Mouse (Mus musculus) G1E (cell line): ENCODE results near the gene Ubtf. TPM values are rescaled to one million over a fixed set of nuclear protein-coding genes. Genes with fewer than 3 reads are reported as not detected.
A peak's percentile ranks its signal among the peaks of the same experiment; 100 is the strongest.

ENCODE experiments used
- ATAC-seq: 2 replicates; pipeline ENCODE4 v1.8.0; 2016; ENCODE audit warnings: mild to moderate bottlenecking; ENCODE audit not compliant: insufficient number of reproducible peaks, poor library complexity, low FRiP score, severe bottlenecking; ENCODE audit errors: extremely low read depth
- DNase-seq: peaks from one replicate; pipeline ENCODE4 v3.0.0; 2012; ENCODE audit warnings: low spot score
- H3K27me3 ChIP-seq: 2 replicates; pipeline ENCODE4 v1.6.1; 2012; ENCODE audit warnings: mild to moderate bottlenecking, low read length, inconsistent platforms; ENCODE audit not compliant: insufficient read depth
- H3K36me3 ChIP-seq: replicated peaks from 2 replicates; pipeline ENCODE3; 2012; ENCODE audit warnings: mild to moderate bottlenecking, inconsistent platforms
- H3K4me1 ChIP-seq: 2 replicates; pipeline ENCODE4 v1.6.1; 2012; ENCODE audit warnings: low read depth, low read length, inconsistent platforms, mixed read lengths; ENCODE audit not compliant: insufficient read depth
- H3K4me3 ChIP-seq: 2 replicates; pipeline ENCODE4 v1.5.1; 2012; ENCODE audit warnings: low read depth, mild to moderate bottlenecking, inconsistent platforms, low read length, moderate library complexity, mixed read lengths
- H3K9me3 ChIP-seq: replicated peaks from 2 replicates; pipeline ENCODE4 v1.6.1; 2012; ENCODE audit warnings: inconsistent platforms
- CTCF ChIP-seq: IDR thresholded peaks from 2 replicates; pipeline ENCODE4 v1.5.1; 2012; ENCODE audit warnings: low read depth, low read length, inconsistent platforms, mixed read lengths
- GATA1 ChIP-seq: IDR thresholded peaks from 2 replicates; pipeline ENCODE4 v1.6.1; 2012; ENCODE audit warnings: borderline replicate concordance, low read length, inconsistent platforms, mixed read lengths
- GATA2 ChIP-seq: IDR thresholded peaks from 2 replicates; pipeline ENCODE4 v1.6.1; 2012; ENCODE audit warnings: low read depth, low read length, inconsistent platforms, borderline replicate concordance
- POLR2AphosphoS5 ChIP-seq: IDR thresholded peaks from 2 replicates; pipeline ENCODE4 v1.6.1; 2012; ENCODE audit warnings: low read depth, low read length, inconsistent platforms; ENCODE audit not compliant: insufficient replicate concordance
- TAL1 ChIP-seq: conservative IDR thresholded peaks from 2 replicates; pipeline ENCODE4 v1.6.1; 2012; ENCODE audit warnings: low read depth, low read length, inconsistent platforms, mixed read lengths
- polyA plus RNA-seq: library from polyadenylated mRNA; stranded (reverse); fragments of >175 nt; gene quantifications from 2 replicates; pipeline ENCODE4 v1.2.3, GENCODE M21; 2012
- total RNA-seq, 2 experiments: library from RNA; stranded (forward) in 1 of 2; stranded (reverse) in 1 of 2; fragments of 200-1000 nt in 1 of 2; fragments of >200 nt in 1 of 2; fragmentation: Nextera tagmentation in 1 of 2; gene quantifications; 2 replicates each; pipeline ENCODE4 v1.2.3; 2014 to 2017

The Ubtf gene
- total and polyA plus RNA-seq, 3 experiments: 74.7 to 180 (median 151) TPM

DNA sequence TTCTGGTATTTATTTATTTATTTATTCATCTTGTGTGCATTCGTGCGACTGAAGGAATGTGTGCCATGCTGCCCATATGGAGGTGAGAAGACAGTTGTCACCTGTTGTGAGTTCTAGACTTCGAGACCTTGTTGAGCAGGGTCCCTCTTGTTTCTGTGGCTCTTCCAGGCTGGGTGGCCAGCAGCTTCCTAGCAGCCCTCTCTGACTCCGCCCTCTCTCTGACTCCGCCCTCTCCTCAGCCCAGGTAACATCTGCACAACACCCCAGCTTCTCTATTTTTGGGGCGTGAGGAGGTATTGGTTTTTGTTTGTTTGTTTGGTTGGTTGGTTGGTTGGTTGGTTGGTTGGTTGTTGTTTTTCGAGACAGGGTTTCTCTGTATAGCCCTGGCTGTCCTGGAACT is 8.3 kb upstream of the Ubtf start:
- no peaks in the 10 kb centered on the region for H3K9me3 ChIP-seq
- H3K4me3 ChIP-seq: no peak overlapping the region
- peaks cover 2% of the 10 kb centered on the region; the same call in 1 of the 2 replicates for H3K4me1 ChIP-seq
- no peak for TF ChIP-seq POLR2AphosphoS5
- TF ChIP-seq GATA2: no peak
- TF ChIP-seq TAL1: no peak
- no peak for TF ChIP-seq GATA1
- TF ChIP-seq CTCF: no peak
- DNase-seq (no peak), ATAC-seq (no peak)
- H3K36me3 ChIP-seq: no peaks in the 10 kb centered on the region
- peaks cover 59% of the 10 kb centered on the region for H3K27me3 ChIP-seq

DNA sequence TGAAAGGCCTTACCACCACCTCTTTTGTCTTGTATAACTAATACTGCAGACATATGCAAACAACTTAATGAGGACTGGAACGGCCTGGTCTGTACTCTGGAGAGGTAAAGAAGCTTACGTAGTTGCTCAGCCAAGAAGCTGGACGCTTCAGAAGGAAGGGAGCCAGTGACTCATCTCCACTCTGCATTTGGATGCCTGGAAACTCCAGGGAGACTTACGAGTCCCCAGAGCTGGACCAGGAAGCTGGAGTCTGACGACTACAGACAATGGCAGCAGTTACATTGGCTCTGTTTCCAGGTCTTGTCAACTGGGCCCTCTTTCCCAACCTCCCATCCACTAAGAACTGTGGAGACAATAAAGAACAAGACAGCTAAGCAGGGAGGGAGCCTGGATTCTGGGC is 7.7 kb upstream of the Ubtf start:
- Histone ChIP-seq H3K27me3 (peaks cover 61% of the 10 kb centered on the region), H3K4me1 (peaks cover 2% of the 10 kb centered on the region; the same call in 1 of the 2 replicates), H3K4me3 (no peak overlapping the region), H3K36me3 (no peaks in the 10 kb centered on the region), H3K9me3 (no peaks in the 10 kb centered on the region)
- DNase-seq (no peak), ATAC-seq (no peak)
- TF ChIP-seq CTCF (no peak), GATA2 (no peak), GATA1 (no peak), POLR2AphosphoS5 (no peak), TAL1 (no peak)

DNA sequence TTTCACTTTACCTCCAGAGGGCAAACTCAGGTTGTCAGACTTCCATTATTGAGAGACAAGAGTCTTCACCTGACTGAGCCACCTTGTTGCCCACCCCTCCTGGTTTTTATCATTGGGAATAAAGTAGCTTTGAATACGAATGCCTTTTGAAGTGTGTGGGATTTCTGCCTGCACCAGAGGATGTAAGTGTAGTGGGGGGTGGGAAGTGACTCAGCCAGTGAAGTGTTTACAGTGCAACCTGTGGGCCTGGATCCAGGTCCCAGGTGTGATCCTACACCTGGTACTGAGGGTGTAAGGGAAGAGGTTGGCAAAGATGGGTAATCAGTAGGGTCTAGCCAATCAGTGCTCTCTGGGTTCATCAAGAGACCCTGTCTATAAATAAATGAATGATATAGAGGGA is 4.0 kb upstream of the Ubtf start:
- no peaks in the 10 kb centered on the region for H3K36me3 ChIP-seq
- H3K4me1 ChIP-seq: peaks cover 18% of the 10 kb centered on the region
- H3K4me3 ChIP-seq: no peak overlapping the region
- peaks cover 53% of the 10 kb centered on the region for H3K27me3 ChIP-seq
- TF ChIP-seq GATA2 (no peak), CTCF (no peak), TAL1 (no peak), POLR2AphosphoS5 (no peak), GATA1 (no peak)
- no peaks in the 10 kb centered on the region for H3K9me3 ChIP-seq
- DNase-seq (no peak), ATAC-seq (no peak)

DNA sequence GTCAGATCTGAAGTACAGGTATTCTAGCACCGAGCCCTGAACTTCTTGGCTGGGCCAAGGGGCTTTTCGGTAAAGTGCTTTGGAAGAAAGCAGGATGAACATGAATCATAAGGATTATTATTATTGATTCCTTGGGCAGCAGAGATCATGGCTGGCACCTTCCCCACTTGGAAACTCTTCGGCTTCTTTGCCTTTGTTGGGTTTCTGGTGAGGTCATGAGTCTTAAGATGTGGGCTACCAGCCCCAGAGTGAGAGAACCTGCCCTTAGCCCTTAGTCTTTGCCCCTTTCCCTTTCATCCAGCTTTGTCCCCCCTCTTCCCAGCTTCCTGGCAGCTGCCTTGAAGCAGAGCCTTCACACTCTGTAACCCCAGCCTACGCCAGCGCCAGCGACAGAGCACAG is 2.4 kb upstream of the Ubtf start:
- Histone ChIP-seq H3K4me3 (no peak overlapping the region), H3K27me3 (peaks cover 39% of the 10 kb centered on the region), H3K9me3 (no peaks in the 10 kb centered on the region), H3K4me1 (peaks cover 15% of the 10 kb centered on the region), H3K36me3 (no peaks in the 10 kb centered on the region)
- DNase-seq (no peak), ATAC-seq (no peak)
- TF ChIP-seq GATA2: no peak
- no peak for TF ChIP-seq POLR2AphosphoS5
- no peak for TF ChIP-seq TAL1
- no peak for TF ChIP-seq GATA1
- TF ChIP-seq CTCF: no peak

DNA sequence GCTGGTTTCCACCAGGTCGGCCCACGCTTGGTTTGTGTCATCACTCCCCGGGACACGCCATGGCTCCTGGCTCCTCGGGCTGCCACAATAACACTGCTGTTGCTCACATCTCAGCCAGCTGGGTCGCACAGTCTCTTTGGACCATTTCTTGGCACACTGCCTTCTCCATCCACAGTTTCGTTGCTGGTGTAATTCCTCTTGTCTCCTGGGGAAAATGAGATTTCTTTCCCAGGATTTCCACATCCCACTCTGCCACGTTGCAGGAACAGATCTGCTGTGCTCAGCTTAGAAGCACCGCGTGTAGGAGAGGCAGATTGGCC is 1.1 kb upstream of the Ubtf start:
- Histone ChIP-seq H3K27me3 (peaks cover 29% of the 10 kb centered on the region), H3K9me3 (no peaks in the 10 kb centered on the region), H3K4me1 (peaks cover 23% of the 10 kb centered on the region), H3K4me3 (peak overlapping the region; percentile 89; the same call in 1 of the 2 replicates), H3K36me3 (peaks cover 5% of the 10 kb centered on the region)
- no peak for TF ChIP-seq GATA2
- TF ChIP-seq CTCF: no peak
- TF ChIP-seq POLR2AphosphoS5: no peak
- TF ChIP-seq GATA1: no peak
- no peak for TF ChIP-seq TAL1
- ATAC-seq (no peak), DNase-seq (no peak)

DNA sequence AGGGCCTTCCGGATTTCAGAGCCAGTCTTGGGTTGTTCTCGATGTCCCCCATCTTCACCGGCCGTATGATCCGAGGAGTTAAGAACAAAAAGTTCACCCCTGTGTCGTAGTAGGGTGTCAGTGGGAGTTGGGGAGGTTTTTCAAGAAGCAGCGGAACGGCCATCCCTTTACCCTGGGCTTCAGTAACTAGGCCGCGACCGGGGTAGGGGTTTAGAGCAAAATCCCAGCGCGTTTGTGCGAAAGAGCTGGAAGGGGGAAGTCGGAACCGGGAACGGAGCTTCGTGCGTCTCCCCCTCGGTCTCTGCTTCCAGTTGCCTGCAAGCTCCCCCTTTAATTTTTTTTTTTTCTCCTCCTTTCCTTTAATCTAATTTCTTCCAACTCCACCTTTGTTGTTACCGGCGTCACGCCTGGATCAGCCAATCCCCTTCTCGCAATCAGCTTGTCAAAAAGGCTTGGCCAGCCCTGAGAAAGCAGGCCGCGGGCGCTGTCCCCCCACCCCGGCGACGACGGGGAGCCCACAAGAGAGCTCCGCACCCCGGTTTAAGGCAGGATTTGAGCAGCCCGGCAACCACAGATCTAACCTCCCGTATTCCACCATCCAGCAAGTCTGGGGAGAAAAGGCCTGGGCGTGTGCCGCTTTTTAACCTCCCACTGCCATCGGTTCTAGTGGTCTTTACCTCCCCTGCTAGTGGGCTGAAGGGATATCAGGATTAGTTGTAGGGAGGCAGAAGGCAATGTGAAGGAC is 571 bp upstream of the Ubtf start:
- ATAC-seq: peak; percentile 29; the same call in 1 of the 2 replicates
- DNase-seq: peak; percentile 83

More for the DNA sequence above, 571 bp upstream of the Ubtf start:
- peaks cover 28% of the 10 kb centered on the region for H3K4me1 ChIP-seq
- H3K27me3 ChIP-seq: peaks cover 29% of the 10 kb centered on the region
- TF ChIP-seq GATA1: no peak
- no peak for TF ChIP-seq CTCF
- TF ChIP-seq POLR2AphosphoS5: no peak
- no peak for TF ChIP-seq GATA2
- no peak for TF ChIP-seq TAL1
- peak overlapping the region; percentile 89 for H3K4me3 ChIP-seq
- no peaks in the 10 kb centered on the region for H3K9me3 ChIP-seq
- peaks cover 11% of the 10 kb centered on the region for H3K36me3 ChIP-seq
